Mouse (Mus musculus) neutrophil, adult 5-6 weeks (primary cell): ENCODE measurements around the gene Cript. TPM values are rescaled to one million over a fixed set of nuclear protein-coding genes. Genes with fewer than 3 reads are reported as not detected.

ENCODE experiments used
- ATAC-seq: fragments of 151-379, 151-347 bp; 2 replicates; pipeline ENCODE4 v1.8.0; 2017; ENCODE audit warnings: mild to moderate bottlenecking, moderate TSS enrichment; ENCODE audit not compliant: insufficient number of reproducible peaks, poor library complexity, low FRiP score, severe bottlenecking; ENCODE audit errors: extremely low read depth
- total RNA-seq: library from RNA; stranded (forward); fragments of 200-1000 nt; gene quantifications from 2 replicates; pipeline ENCODE4 v1.2.3, GENCODE M21; 2017

Gene Cript
- total RNA-seq: 81.6 and 84.8 TPM in 2 replicates

DNA sequence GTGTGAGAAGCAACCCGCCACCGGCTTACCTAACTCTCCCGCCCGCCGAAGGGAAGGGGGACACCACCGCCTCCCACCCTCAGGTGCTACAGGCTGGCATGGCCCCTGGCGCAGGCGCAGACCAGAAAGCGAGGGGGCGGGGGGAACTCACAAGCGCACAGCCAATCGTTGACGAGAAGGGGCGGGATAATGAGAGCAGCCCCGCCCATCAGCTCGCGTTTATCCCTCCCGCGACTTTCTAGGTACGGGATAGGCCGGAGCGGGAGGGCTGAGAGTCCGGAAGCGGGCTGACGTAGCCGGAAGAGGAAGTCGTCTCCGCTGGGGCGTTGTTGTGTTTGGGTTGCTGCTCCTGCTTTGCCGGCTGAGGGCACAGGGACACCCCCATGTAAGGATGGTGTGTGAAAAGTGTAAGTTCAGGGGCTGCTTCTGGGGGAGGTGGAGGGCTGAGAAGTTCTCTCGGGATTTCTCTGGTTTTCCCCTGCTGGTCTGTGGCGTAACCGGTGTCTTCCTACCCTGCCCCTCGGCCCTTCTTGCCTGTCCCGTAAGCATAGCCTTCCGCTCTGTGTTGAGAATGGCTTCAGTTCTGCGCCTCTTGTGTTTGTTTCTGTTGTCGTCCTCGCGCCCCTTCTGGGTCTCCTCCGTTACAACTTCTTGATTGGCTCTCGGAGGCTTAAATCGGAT, at the start of gene Cript, which contains the start of gene Pigf:
Gene Cript (plus strand): TSS at position 282 of the 681 bp plus-strand sequence.
Gene Pigf (minus strand): TSS at position 138 of the 681 bp plus-strand sequence.
- peak; percentile 98 for ATAC-seq

DNA sequence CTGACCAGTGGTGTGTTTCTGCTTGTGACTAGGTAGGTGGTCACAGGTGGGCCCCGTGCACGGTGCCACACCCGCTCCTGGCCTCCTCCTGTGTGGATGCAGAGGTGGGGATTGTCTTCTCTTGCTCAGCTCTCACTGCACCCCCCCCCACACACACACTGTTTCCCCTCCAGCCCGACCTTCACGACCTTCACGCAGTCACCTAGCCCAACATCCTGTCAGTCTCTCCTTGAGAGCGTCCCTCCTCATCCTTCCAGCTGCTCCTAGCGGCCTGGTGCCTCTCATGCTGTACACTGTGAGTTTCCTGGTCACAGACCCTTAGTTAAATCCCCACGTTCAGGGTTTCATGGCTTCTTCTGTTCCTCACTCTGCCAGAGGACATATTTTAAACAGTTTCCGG, 49.0 kb upstream of the Cript start:
- ATAC-seq: no peak

DNA sequence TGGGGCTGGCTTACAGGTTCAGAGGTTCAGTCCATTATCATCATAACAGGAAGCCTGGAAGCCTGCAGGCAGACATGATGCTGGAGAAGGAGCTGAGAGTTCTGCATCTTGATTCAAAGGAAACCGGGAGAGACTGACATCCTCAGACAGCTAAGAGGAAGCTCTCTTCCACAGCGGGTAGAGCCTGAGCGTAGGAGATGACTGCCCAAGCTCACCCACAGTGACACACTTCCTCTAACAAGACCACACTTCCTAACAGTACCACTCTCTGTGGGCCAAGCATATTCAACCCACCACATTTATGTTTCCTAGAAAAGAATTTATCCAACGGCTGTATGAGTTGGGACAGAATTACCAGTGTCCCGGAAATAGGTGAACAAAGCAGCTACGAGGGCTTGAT, 46.9 kb upstream of the Cript start:
- peak; percentile 42; the same call in 1 of the 2 replicates for ATAC-seq

DNA sequence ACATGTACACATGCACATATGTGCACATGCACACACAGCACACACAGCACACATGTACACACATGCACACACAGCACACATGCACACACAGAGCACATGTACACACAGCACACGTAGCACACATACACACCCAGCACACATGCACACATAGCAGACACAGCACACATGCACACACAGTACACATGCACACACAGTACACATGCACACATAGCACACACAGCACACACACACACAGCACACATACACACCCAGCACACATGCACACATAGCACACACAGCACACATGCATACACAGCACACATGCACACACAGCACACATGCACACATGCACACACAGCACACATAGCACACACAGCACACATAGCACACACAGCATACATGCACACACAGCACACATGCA, 44.1 kb upstream of the Cript start:
- ATAC-seq: no peak

DNA sequence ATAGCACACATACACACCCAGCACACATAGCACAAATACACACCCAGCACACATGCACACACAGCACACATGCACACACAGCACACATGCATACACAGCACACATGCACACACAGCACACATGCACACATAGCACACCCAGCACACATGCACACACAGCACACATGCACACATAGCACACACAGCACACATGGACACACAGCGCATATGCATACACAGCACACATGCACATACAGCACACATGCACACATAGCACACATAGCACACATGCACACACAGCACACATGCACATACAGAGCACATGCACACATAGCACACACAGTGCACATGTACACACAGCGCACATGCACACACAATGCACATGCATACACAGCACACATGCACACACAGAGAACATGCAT, 43.6 kb upstream of the Cript start:
- no peak for ATAC-seq

DNA sequence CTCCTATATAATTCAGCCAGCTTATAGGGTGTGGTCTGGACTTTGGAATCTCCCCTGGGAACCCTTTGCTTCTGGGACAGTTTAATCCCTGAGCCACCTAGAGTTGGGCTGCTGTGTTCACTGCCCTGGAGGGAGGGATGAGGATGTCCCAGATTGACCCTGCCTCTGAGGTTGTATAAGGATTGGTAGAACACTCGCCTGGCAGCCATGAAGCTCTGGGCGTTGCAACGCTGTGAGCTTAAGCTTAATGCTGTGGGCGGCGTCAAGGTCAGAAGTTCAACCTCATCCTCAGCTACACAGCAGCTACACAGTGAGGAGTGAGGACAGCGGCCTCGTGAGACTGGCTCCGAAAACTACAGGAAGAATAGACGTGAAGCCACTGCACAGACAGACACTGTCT, 42.9 kb upstream of the Cript start:
- no peak for ATAC-seq

DNA sequence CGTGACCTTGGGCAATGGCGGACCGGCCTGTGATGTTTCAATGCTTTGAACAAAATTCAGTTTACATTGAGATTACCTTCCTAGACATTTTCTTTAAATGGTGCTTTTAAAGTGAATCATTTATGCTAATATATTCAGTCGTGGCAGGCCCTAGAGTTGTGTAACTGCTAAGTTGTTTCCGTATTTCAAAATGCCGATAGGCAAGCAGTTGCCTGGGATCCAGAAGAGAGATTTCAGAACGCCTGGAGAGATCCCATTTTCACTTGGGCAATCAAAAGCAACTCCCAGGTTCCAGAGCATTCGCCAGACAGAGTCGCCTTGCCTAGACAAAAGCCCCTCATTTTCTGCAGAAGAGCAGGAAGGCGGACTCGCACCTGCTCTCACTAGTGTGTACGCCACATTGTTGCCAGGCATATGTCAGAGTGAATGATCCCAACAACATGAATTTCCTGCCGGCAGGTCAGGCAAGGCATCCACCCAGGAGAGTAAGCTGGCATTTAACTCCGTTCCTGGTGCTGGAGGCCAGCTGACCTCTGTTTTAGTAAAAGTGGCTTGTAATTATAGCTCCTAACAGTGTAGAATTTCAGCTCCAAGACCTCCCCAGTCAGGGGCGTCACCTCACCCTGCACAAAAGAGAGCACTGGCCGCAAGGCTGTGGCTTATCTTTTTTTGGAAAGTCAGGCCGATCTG, 38.8 kb upstream of the Cript start:
- no peak for ATAC-seq

DNA sequence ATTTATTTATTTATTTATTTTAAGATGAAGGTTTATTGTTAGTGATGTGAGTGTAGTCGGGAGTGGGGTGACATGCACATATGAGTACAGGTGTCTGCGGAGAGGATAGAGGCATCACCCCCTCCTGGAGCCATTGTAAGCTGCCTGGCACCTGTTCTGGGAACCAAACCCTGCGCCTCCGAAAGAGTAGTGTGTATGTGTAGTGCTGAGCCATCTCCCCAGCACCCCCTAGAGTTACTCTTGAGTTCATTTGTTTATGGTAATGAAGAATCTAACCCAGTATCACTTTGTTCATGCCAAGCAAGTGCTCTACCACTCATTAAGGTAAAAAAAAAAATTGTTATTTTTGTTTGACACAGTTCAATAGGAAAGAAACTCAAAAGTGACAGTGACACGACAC, 37.2 kb upstream of the Cript start:
- ATAC-seq: peak; percentile 62

DNA sequence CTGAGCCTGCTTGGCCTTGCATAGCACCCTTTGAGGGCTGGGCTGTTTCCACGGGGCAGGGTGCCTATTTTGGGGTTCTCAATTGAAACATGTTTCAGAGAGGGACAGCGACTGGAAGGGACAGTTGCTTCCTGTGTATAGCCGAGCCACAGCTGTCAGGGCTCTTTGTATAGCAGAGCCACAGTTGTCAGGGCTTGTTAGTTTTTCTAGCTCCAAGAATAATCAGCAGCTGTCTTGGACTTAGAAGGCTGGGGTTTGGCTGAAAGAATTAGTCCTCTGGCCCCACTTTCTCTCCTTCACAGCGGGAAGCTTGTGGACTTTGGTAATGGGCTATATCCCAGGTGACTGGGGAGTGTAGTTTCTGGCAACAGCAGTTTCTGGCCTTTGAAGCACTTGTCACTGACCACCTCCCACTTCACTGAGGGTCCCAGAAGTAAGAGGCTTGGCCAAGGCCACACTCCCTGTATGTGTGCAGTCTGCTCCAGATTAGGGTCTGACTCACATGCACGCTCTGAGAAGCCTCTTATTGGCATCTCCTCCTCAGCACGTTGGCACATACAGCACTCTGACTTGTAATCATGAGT, 36.7 kb upstream of the Cript start:
- ATAC-seq: 0 out of 2 replicates have a peak, but pooled peaks have one; percentile 7

DNA sequence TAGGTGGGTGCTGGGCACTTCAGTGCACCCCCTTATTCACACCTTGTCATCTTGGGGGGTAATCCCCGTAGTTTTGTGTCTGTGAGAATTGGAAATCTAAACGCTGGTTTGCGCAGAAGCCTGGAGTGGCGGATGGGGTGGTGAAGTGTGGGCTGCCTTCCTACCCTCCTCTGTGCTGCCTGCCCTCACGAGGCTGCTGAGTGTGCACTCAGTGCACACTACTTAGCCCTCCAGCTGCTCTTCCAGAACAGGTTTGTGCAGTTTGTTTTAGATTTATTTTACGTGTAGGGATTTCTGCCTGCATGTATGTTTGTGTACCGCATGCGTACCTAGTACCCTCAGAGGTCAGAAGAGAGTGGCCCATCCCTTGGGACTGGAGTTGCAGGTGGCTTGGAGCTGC, 34.0 kb upstream of the Cript start:
- ATAC-seq: no peak

DNA sequence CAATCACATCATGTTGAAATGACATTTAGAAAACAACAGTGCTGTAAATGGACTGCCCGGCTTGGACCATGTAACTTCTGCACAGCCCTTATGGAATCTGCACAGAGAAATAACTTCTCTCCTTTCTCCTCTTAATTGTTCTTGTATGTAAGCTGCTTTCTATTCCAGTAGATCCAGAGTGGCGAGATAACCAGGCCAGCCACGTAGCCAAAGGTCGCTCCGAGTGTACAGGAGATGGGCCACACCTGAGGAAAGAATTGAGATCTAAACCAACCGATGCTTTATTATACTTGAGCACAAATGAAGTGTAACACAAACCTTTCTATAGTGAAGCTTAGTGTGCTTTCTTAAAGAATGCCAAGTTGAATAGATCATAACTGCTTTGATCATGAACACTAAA, 28.0 kb upstream of the Cript start:
- no peak for ATAC-seq

DNA sequence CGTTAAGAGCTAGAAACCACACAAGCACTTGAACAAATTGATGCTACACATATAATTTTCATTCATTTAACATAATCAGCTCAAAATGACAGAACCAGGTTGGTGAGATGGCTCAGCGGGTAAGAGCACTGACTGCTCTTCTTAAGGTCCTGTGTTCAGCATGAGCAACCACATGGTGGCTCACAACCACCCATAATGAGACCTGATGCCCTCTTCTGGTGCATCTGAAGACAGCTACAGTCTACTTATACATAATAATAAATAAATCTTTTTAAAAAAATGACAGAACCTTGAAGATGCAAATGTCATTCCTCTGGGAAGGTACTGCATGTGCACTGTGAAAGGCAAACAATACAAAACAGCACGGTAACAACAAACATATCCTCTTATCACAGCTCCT, 16.4 kb upstream of the Cript start:
- no peak for ATAC-seq

DNA sequence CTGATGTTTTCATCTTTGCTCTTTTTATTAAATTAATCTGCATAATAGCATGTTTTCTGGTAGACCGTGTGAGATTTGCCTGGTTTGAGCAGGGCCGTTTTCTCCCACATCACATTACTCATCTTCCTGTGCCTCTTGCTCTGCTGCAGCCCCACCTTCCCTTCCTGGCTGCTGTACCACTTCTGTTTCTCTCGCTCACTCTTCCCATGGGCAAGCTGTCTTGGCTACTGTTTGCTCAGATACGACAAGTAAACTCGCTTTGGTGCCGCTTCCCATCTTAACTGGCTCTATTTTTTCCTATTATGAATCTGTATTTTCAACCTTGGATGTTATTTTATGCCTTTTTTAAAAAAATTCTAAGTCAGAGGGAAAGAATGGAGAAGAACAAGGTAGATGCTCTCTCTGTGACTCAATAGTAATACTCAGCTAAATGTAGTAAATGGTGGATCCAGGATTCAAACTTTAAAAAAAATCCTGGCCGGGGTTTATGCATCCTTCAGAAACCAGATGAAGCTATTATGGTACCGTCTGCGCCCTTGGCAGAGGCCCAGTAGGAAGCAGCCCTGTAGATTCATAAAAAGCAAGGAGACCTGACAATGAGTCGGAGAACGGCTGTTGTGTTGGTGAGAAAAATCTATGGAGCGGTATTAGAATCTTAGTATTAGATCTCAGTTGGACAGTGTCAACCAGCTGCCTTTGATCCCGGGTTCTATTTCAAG, 13.9 kb upstream of the Cript start:
- ATAC-seq: no peak

DNA sequence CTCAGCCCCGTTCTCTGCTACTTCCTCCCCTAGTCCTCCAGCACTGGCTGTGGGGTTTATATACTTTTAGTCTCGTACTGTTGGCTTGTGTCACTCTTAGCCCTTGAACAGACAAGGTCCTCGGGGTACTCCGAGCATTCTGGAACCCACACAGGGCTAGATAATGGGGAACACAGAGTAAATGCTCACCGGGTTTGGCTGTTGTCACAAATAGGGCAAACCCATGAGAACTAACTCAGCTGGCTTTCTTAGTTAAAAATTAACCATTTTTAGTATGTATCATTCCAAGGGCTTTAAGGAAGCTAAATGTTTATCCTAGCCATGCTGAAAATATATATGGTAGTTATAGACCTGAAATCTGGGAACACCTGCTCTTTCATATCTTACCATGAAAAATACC, 5.7 kb upstream of the Cript start:
- no peak for ATAC-seq

DNA sequence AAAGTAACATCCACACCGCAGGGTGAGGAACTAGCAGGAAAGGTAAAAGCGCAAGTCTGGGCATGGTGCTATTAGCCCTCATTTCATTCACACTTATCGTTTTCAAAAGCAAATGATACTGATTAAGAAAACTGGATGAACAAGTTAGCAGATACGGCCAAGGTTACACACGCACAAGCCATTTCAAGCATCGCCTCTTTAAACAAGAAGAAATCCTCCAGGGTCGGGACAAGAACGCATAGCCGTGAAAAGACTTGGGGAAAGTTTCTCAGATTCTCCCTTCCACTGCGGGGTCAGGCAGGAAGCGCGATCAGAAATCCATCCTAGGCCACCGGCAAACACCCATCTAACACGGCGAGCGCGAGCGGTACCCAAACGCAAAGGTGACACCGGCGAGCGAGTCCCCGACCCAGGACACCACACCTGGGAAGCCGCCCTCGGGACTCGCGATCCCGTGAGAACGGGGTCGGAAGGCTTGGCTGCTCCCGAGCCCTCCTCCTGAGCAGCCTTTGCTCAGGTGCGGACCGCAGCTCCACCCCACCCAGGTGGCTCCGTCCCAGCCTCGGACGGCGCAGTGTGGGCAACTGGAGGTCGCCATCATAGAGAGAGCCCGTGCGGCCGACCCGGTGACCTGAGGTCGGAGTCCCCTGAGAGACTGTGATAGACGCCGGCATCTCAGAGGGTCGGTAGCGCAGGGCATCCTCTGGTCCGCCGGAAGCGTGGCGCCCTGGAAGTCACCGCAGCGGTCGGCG, 683 bp upstream of the Cript start:
- no peak for ATAC-seq

DNA sequence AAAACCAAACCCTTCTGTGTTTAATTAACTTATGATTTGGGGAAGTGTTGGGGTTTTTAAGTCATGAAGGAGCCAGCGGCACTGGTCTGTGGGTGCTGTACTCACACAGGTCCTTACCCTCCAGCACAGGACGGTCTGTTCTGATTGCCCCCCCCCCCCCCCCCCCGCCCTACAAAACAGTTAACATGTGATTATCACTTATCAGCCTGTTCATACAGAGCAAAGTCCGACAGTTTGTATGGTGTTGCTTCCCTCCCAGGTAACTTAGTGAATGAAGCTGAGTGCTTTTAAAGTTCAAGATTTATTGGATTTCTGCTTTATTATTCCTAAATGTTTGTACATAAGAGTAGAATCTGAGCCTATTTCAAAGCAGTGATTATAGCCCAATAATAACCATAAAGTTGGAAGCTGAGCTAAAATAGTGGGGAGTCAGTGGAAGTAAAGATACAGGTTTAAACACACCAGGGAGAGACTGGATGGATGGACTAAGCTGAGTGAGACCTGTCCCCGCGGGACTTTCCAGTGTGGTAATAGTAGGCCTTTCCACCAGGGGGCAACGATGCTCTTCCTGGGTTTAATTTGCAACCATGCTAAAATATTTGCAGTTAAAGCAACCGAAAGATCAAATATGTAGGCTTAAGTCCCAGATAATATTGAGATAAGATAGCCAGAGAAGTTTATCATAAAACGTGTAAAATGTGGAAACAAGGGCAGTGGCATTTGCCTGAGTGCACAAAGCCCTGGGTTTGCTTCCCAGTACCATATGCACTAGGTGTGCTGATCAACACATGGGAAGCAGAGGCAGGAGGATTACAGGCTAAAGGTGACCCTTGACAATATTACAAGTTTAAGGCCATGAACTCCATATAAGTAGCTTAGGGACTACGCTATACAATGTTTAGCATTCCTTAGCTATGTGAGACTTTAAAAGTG, 11.1 kb downstream of the Cript start:
- peak; percentile 69; the same call in 1 of the 2 replicates for ATAC-seq

DNA sequence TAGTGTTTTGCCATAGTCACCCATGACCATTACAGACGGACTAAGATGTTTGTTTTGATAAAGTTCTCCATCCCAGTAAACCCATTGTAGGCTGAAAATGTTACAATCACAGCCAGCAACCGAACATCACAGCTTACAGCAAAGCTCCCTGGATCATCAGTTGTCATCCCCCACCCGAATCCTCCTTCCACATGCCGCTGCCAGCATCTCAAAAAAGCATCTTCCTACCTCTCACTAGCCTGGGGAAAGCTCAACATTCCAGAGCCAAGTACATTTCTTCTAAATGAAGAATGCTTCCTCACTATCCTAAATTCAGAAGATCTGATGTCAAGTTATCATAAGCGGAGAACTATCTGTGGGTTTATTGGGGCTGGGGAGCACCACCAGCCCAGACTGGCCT, 13.1 kb downstream of the Cript start:
- ATAC-seq: no peak

DNA sequence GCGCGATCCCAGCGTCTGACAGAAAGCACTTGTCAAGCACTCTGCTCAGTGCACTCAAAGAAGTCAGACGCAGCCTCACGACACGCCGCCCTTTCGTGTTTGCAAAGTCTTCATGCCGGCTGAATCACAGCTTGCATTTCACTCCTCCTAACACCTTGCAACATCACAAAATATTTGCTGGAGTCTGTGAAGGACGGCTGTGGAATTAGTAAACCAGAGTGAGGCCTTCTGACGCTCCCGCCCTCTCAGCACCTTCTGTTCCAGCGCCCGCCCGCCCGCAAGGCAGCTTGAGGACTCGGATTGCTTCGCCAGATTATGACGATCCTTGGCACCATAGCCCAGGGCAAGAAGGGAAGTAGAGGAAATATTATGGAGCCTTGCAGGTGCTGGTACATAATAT, 16.4 kb downstream of the Cript start:
- ATAC-seq: no peak
